Mouse (Mus musculus) retina, adult 2 months (tissue): ENCODE results near the gene Rap1gap2.

ENCODE experiments used
- DNase-seq: peaks from one replicate; pipeline ENCODE4 v3.0.0-alpha.2; 2012; ENCODE audit warnings: low read depth, low spot score

Gene Rap1gap2

DNA sequence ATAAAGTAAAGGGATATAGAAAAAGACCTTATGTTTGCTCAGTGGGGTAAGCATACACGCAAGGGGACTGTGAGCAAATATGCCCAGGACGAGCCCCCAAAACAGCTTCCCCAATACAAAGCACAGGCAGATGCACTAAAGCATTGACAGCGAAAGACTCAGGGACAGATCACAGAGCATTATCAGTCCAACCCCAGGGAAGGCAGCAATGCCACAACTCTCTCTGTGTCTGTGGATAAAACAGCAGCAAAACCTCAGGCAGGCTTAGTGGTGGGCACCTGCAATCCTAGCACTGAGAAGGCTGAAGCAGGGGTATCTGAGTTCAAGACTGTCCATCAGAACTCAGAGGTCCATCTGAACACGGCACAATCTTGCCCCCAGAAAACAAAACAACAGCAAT is 73.4 kb downstream of the Rap1gap2 start:
- DNase-seq = no peak

DNA sequence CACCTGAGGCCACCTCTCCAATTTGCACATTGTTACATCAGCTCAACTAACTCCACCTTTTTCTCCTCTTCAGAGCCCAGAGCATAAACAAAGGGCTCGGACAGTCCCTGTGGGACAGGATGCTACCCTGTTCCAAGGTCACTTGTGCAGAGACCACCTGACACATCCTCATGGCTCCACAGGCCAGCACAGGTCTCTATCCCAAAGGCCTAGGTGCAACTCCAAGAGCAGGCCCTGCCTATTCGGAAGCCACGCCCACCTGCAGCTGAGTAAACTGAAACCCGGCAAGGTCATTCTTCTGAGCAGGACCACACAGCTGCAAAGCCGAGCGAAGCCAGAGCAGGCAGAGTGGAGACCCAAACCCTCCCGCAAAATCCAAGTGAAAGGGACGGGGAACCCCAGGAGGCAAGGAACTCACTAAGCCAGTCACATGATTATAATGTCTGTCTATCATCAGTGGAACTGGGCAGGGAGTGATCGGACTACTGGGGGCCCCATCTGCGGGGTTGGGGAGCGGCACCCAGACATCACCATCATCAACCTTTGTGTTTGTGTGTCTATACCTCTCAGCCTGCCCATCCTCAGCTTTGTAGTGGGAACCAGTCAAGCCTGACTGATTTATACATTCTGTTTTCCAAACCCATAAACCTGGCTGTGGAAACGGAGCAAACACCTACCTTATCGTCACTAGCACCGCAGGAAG is 74.4 kb downstream of the Rap1gap2 start:
- DNase-seq = no peak

DNA sequence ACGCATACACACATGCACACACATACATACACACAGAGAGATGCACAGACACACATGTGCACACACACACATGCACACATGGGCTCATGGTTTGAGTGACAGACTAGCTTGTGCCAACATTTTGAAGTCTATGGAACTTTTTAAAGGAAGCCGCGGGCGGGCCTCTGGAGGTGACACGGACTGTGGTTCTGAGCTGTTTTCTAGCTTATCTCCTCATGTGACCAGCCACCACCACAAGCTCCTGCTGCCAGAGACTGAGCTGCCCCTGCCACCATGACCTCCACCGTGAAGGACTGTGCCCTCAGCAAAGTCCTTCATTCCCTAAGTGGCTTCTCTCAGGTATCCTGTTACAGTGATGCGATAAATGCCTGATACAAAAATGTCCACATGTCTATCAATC is 76.3 kb downstream of the Rap1gap2 start:
- DNase-seq = no peak

DNA sequence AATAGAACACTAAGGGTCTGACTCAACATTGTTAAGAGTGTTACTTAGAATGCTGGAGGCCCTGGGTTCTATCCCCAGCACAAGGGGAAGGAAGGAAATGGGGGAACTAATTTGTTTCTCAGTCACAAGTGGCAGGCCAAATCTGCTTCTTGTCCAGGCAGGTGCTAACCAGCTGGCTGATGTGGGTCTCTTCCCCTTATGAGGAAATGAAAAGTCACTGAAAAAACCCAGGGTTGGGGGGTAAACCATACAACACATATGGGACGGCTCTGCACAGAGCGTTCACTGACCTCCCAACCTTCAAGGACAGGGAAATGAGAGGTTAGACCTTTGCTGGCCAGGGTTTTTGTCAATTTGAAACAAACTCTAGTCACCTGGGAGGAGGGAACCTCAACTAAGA is 77.7 kb downstream of the Rap1gap2 start:
- no peak for DNase-seq

DNA sequence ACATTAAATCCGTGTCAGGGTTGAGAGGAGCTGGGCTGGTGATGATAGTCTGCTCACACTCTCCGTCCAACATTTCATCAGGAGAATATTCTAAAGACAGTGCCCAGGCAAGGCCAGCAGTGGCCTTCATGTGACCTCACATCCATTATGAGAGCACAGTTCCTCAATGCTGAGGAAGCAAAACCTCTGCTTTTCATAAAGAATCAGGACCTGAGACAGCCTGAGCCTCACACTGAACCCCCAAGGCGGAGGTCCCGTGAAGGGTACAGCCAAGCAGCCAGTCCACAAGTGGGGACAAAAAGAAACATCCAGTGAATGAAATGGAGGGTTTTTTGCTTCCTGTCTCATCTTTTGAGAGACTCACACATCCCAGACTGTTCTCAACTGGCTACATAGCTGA is 78.3 kb downstream of the Rap1gap2 start:
- no peak for DNase-seq

DNA sequence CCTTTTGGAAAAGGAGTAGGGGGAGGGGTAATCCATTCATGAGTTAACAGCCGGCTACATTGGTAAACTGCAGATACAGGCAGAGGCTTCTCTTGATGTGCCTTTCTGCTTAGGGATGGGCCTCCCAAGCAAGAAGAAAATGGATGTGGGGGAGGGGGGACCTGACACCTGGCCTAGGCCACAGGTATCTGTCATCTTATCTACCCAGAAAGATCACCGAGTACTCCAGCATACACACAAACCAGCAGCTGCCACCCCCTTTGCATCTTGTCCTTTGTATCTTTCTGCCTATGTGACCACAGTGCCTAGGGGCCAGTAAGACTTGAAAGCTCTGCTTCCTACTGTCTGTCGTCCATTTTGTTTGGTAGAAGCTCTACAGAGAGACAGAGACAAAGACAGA is 79.0 kb downstream of the Rap1gap2 start:
- no peak for DNase-seq

DNA sequence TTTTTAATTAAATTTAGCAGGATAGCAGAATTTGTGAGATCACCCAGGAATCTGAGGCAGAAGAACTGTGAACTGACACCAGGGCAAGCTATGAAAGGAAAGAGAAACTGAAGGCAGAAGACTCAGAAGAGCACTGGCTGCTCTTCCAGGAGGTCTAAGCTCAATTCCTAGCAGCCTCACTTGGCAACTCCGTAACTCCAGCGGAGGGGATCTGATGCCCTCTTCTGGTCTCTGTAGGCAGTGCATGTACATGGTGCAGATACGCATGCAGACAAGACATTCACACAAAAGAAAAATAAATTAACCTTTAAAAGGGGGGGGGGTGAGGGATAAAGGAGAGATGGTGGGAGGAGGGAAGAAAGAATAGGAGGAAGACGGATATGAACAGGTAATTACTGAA is 80.9 kb downstream of the Rap1gap2 start:
- DNase-seq = no peak

DNA sequence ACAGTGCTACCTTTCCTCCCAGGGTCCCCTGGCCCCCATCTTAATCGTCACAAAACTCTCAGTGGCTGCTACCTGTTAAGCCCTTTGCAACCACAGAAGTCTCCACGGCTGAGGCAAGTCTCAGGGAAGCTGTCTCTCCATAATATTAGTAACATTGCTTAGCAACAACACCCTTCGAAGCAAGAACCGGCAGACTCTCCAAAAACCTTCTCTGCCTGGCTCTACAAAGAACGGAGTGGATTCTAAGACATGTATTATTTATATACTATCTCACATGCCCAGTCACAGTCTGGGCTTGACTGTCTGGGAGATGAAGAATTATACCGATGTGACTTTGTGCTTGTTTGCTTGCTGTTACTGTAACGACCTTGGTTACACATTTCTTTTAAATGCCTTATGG is 83.2 kb downstream of the Rap1gap2 start:
- DNase-seq = no peak

DNA sequence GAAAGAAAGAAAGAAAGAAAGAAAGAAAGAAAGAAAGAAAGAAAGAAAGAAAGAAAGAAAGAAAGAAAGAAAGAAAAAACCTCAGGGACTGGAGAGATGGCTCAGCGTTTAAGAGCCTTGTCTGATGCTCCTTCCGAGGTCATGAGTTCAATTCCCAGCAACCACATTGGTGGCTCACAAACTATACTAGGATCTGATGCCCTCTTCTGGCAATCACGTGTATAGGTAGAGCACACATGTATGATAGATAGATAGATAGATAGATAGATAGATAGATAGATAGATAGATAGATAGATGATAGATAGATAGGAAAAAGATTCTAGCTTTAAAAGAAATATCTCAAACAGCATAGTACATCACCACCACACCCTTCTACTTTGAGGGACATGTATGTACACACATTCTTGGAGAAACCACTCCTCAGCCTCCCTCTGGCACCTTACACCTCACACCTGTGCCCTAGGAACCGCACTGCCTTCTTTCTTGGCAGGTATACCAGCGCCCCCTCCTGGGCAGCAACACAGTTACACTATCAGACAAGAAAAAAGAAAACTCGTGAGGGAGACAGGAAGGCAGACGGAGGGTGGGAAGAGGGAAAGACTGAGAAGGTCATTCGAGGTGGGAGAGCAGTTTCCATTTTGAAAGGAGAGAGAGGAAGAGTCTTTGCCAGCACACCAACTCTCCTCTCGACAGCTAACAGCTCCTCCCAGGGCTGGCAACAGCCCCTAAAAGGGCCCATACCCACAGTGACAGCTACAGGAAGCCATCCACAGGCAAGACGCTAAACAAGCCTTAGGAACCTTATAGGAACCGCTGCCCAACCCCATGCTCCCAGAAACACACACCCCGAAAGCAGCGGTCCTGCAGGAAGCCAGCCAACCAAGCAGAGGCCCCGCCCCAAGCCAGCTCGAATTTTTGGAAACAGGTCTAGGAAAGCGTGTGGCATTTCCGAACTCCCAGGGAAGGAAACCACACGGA is 84.2 kb downstream of the Rap1gap2 start:
- no peak for DNase-seq

DNA sequence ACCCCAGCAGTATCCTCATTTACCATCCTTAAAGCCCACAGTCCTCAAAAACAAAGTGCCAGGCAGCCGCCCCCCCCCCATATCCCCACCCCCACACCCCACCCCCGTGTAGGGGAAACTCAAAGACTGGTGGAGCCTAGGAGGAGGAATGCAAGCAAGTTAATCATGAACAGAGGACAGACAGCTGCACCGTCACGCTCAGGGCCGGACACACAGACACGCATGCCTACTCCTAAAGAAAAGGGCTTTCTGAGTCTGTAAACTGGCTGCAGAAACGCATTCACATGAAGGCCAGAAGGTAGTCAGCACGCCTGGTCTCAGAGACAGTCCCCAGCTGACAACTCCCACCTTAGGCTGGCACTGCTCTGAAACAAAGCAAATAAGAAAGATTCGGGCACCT is 85.1 kb downstream of the Rap1gap2 start:
- DNase-seq = no peak

DNA sequence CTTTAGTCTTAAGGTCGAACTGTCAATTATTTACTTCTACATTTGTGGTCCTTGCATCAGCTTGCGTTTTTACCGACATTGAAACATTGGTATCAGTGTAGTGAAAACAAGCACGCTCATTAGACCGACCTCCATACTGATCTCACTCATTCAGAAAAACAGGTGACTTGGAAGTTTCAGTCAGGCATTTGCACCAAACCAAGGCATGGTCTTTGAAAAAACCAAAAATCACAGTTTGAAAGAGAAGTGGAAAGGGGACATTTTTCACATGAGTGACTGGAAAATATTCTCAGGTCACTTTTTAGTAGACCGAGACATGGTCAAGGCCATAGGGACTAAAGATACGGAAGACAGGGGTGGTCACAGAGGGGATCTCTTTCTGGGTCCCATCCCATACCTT is 85.5 kb downstream of the Rap1gap2 start:
- DNase-seq = no peak

DNA sequence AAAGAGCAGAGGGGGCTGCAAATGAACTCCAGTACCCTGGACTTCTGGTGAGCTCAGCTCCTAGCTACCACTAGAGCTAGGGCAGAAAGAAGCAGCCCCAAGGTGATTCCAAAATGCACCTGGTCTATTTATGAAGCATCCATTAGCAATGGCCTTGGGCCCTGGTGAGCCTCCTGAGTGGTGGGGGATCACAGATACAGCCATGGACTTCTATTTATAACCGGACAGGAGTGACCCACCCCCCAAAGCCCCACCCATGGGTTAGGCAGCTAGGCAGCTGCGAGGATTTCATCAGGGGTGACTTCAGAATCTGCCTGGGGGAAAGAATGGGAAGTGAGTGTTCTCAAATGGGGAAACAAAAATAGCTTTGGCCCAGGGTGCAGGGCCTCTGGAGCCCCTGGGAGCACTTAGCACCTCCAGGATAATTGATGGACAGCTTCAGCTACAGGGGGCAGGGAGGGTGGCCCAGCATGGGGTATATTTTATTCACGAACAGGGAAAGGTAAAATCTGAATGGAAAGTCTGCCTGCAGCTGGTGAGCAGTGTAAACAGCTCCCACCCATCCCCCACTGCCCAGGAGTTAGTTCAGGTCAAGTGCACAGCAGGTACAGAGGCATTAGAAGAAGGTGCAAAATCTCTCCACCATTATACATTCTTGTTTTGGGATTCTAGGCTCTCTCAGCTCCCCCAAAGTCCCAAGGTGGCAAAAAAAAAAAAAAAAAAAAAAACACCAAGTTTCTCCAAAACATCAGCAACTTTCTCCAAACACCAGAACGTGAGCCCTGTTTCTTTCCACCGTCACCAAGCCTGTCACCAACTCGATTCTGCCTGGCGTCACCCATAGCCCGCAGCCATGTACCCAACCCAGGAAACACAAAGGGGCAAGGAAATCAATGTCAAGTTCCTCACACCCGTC is 86.4 kb downstream of the Rap1gap2 start:
- DNase-seq = no peak

DNA sequence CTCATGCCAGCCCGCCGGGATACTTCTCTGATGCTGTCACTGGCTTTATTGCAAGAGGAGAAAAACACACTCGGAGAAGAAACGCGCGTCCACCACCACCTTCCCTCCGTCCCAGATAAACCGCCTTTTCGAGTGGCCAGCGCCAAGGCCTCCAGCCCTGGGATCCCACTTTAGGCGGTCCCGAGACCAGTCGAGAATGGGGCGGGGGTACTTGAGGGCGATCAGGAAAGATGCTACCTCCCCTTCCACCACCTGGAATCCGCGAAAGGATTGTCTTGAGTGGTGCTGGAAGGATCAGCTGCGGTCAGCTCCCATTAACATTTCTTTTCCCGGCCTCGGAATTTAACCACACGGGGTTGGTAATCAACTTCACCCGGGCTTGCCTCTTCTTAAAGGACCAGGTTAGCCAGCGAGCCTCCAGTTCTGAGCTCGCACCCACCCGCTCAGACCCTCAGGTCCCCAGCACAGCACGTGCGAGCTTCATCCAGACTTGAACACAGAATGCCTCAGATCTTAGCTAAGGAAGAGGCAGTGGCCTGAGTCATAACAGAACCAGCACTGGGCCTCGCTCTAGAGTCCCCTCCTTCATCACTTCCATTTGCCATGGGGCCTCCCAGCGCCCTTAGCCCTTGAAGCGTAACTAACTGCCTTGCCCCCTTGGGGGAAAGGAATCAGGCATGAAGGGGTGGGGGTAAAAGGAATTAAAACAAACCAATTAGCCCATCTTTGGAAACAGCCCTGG is 87.3 kb downstream of the Rap1gap2 start:
- DNase-seq = no peak

DNA sequence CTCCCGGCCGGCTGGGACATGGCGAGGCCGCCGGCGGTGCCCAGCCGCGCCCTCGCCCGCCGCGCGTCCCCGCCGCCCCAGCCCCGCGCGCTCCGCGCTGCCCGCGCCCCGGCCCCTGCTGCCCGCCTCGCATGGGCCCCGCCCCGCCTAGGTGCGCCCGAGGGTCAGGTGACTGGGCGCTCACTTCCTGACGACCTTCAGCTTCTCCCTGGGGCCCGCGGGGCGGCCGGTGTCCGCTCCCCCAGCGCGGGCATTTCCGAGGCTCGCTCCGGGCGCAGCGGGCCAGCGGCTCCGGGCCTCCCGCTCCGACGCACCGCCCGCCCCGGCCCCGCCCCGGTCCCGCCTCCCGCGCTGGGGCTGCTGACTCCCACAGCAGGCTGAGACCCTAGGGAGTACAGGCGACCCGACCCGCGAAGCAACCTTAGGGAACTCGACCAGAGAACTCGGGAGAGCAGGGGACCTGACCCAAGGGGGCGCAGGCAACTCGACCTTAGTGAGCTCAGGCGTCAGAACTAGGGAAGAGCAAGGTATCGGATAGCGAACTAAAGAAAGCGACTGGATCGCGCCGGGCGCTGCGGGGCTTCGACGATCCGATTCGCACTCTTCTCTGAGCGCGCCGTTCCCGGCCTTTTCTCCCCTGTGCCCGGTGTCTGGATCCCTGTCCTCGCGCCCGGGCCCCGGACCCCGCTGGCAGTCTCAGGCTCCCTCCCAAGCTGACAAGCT is 88.1 kb downstream of the Rap1gap2 start:
- no peak for DNase-seq

DNA sequence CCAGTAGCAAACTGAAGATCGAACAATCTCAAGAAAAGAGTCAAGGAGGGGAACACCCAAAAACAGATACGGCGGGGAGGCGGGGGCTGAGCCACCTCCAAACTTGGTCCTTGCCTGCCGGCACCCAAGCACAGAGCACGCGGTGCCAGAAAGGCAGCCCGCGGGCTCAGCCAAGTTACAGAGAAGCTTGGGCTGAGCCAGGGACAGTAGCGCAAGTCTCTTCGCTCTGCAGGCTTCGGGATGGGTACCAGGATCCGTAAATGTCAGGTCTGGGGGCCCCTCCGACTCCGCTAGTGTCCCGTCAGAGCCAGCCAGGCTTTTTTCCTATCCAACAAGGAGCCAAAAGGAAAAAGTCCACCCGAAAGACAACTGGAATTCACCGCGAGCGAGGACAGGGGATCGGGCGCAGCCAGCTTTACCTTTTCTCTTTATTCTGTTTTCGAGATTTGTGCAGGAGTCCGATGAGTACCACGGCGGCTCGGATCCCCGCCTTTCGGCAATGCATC is 88.7 kb downstream of the Rap1gap2 start:
- DNase-seq = no peak

DNA sequence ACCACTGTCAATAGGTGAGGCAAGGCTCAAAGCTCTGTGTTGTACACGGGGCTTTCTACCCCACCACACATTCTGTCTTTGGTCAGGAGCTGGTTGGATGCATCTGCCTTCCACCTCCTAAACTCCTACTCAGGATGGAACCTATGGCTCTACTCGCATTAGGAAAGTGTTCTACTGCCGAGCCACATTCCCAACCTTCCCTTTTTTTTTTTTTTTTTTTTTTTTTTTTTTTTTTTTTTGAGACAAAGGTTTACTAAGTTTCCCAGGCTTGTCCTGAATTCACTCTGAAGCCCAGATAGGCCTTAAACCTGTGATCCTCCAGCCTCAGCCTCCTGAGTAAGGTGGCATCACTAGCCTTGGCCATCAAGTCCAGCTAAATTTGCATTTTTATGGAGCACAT is 90.5 kb downstream of the Rap1gap2 start:
- no peak for DNase-seq

DNA sequence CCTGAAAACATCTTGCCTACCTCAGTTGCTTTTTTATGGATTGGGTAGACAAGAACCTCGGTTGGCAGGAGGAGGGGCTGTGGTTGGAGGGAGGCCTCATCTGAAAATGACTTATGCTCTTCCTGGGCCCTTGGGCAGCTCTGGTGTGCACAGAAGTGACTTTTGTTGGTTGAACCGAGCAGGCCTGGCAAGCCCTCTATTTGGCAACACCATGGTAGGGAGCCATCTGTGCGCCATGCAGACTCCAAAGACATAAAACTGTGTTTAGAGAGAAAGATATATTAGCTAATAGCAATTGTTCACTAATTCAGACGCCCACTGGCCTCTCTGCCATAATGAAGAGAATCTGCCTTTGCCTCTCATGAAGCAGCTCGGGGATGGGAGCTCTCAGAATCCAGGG is 94.6 kb downstream of the Rap1gap2 start:
- no peak for DNase-seq

DNA sequence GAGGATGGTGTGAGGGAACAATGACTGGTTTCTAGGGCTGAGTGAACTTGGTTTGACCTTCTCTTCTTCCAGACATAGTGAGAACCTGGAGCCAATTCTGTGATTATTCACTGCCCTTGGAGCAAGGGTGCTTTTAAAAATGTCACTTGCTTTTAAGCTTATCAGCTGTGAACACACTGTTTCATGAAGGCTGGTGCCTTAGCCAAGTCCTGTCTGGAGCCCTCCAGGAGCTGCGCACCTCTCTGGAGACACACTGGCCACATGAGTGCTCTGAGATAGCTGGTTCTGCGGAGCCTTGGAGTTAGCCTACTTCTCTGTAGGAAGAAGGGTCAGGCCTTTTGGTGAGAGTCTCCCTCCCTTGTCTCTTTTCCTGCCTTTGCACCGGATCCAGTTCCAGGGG is 95.7 kb downstream of the Rap1gap2 start:
- DNase-seq = no peak

DNA sequence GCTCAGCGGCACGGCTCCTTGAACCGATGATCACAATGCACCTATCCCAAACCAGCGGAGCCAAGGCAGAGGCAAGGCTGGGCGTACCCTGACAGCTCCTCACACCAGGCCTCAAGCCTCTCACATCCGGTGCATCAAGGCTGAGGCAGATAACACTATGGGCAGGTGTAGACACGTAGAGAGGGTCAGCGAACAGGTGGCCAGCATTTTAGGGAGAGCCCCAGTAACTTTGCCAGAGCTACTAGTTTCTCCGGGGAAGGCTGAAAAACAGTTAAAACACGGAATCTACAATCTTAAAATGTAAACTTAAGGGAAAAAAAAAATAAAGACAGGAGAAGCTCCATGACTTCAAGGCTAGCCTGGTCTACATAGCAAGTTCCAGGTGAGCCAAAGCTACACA is 98.1 kb downstream of the Rap1gap2 start:
- no peak for DNase-seq

DNA sequence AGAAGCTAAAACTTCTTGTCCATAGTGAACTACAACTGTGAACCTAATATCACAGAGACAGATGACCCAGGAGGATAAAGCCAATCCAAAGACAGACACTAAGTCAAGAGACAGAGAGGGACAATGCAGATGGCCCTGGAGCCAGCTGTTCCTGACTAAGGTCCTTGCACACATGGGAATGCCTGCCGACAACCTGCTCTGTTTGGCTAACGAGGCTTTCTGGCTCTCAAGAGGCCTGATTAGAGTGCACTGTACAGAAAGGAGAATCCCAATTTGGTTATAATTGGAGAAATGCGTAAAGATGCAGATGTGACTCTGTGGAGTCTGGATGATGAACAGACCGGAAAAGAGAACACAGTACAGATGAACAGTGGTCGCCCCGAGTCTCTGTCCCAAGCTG is 104.4 kb downstream of the Rap1gap2 start:
- DNase-seq = no peak
